ENCODE assay signal across 4 mouse cellular contexts in genomic region chr6:24340107-24340506, GRCm38 (mm10).
ATAC-seq and TF ChIP-seq lines count a peak whose summit lies in the region.
"Not testable (repeated sequence)": the region's sequence is repeated elsewhere in the genome, so short reads cannot be mapped to it uniquely, and the experiment has no call there.

No protein-coding gene starts in this region.

- TF ChIP-seq POLR2A in small intestine, adult 2 months (IDR thresholded peaks at IDR 0.05; ENCODE audit: low read depth, low read length): not testable (repeated sequence)

- WGBS in intestine, embryonic 15.5 days: 61% methylated on average over 4 of the region's 4 CpGs
- 64% methylated on average over 4 of the region's 4 CpGs for WGBS in intestine, embryonic 16.5 days
- 32% methylated on average over 4 of the region's 4 CpGs for WGBS in intestine, postnatal 0 days
- WGBS in small intestine, adult 2 months: 41% methylated on average over 4 of the region's 4 CpGs

- H3K4me3 ChIP-seq in intestine, embryonic 15.5 days (replicated peaks); intestine, embryonic 16.5 days (ENCODE audit: low read length); intestine, postnatal 0 days (ENCODE audit: low read depth, low read length); small intestine, adult 2 months (ENCODE audit: low read depth, low read length): not testable (repeated sequence)

- H3K27me3 ChIP-seq in intestine, embryonic 15.5 days (replicated peaks); intestine, embryonic 16.5 days (replicated peaks; ENCODE audit: control insufficient read depth, insufficient read depth, low read length); intestine, postnatal 0 days (replicated peaks; ENCODE audit: control insufficient read depth, insufficient read depth, low read length); small intestine, adult 2 months (ENCODE audit: control insufficient read depth, insufficient read depth, low read length): not testable (repeated sequence)

- H3K9me3 ChIP-seq in intestine, embryonic 15.5 days; intestine, embryonic 16.5 days (ENCODE audit: control insufficient read depth, low read length); intestine, postnatal 0 days (ENCODE audit: control insufficient read depth): not testable (repeated sequence)

- H3K36me3 ChIP-seq in intestine, embryonic 15.5 days; intestine, embryonic 16.5 days (ENCODE audit: control insufficient read depth, insufficient read depth, low read length); intestine, postnatal 0 days (ENCODE audit: control insufficient read depth, insufficient read depth); small intestine, adult 2 months (ENCODE audit: control insufficient read depth, insufficient read depth, low read length): not testable (repeated sequence)

- H3K27ac ChIP-seq in intestine, embryonic 15.5 days; intestine, embryonic 16.5 days (ENCODE audit: low read length); intestine, postnatal 0 days (ENCODE audit: low read depth, low read length): not testable (repeated sequence)
- H3K27ac ChIP-seq in small intestine, adult 2 months (ENCODE audit: insufficient read depth, low read depth, low read length): peak overlapping the region; percentile 40; the same call in 1 of the 2 replicates

- ATAC-seq in intestine, embryonic 15.5 days: peak; percentile 56; the same call in 1 of the 2 replicates
- 0 out of 2 replicates have a peak, but pooled peaks have one; percentile 33 for ATAC-seq in intestine, embryonic 16.5 days
- ATAC-seq in intestine, postnatal 0 days: peak; percentile 60

- not testable (repeated sequence) for H3K9ac ChIP-seq in intestine, embryonic 15.5 days; intestine, embryonic 16.5 days (ENCODE audit: low read depth, low read length); intestine, postnatal 0 days (ENCODE audit: low read depth, low read length)

- TF ChIP-seq CTCF in intestine, postnatal 0 days (IDR thresholded peaks at IDR 0.05; ENCODE audit: low read depth); small intestine, adult 2 months (IDR thresholded peaks at IDR 0.05; ENCODE audit: extremely low read depth, insufficient read length, insufficient replicate concordance, low read depth, low read length): not testable (repeated sequence)

- H3K4me2 ChIP-seq in intestine, embryonic 15.5 days (replicated peaks); intestine, embryonic 16.5 days (ENCODE audit: low read depth, low read length); intestine, postnatal 0 days (replicated peaks; ENCODE audit: low read depth): not testable (repeated sequence)

- not testable (repeated sequence) for H3K4me1 ChIP-seq in intestine, embryonic 15.5 days (replicated peaks); intestine, embryonic 16.5 days (ENCODE audit: control insufficient read depth, insufficient read depth, low read length); intestine, postnatal 0 days (replicated peaks; ENCODE audit: control insufficient read depth, insufficient read depth, low read length); small intestine, adult 2 months (ENCODE audit: control insufficient read depth, insufficient read depth, insufficient read length, low read length)
